Mouse (Mus musculus) forebrain, embryonic 14.5 days (tissue): ENCODE results near the gene Khdrbs2. TPM values are rescaled to one million over a fixed set of nuclear protein-coding genes. Genes with fewer than 3 reads are reported as not detected.

Experiments
- ATAC-seq: fragments of 200-750 bp; cut with Nextera tagmentation; 2 replicates; pipeline ENCODE4 v1.8.0; 2017; ENCODE audit warnings: mild to moderate bottlenecking, moderate library complexity
- DNase-seq: peaks from one replicate; pipeline ENCODE4 v3.0.0-alpha.2; 2015; ENCODE audit warnings: low spot score
- H3K27ac ChIP-seq: fragments of 300-500 bp; sonication (generic); 2 replicates; pipeline ENCODE4 v1.5.1; 2014; ENCODE audit warnings: low read depth, mild to moderate bottlenecking, control low read depth, low read length, moderate library complexity
- H3K27me3 ChIP-seq: fragments of 300-500 bp; sonication (generic); replicated peaks from 2 replicates; pipeline ENCODE4 v1.6.1; 2014; ENCODE audit warnings: low read length, control low read depth, mixed read lengths; ENCODE audit not compliant: control insufficient read depth, insufficient read depth
- H3K36me3 ChIP-seq: fragments of 300-500 bp; sonication (generic); 2 replicates; pipeline ENCODE4 v1.6.1; 2014; ENCODE audit warnings: low read length, control low read depth; ENCODE audit not compliant: control insufficient read depth, insufficient read depth
- H3K4me1 ChIP-seq: fragments of 300-500 bp; sonication (generic); 2 replicates; pipeline ENCODE4 v1.6.1; 2014; ENCODE audit warnings: antibody characterized with exemption, low read length, control low read depth; ENCODE audit not compliant: control insufficient read depth, insufficient read depth
- H3K4me2 ChIP-seq: fragments of 300-500 bp; sonication (generic); 2 replicates; pipeline ENCODE4 v1.6.1; 2014; ENCODE audit warnings: mild to moderate bottlenecking, control low read depth, low read length
- H3K4me3 ChIP-seq: fragments of 300-500 bp; sonication (generic); 2 replicates; pipeline ENCODE4 v1.5.1; 2014; ENCODE audit warnings: low read depth, low read length, control low read depth
- H3K9ac ChIP-seq: fragments of 300-500 bp; sonication (generic); 2 replicates; pipeline ENCODE4 v1.6.1; 2014; ENCODE audit warnings: mild to moderate bottlenecking, low read length, control low read depth, moderate library complexity
- H3K9me3 ChIP-seq: fragments of 300-500 bp; sonication (generic); replicated peaks from 2 replicates; pipeline ENCODE4 v1.6.1; 2016; ENCODE audit warnings: low read length, control low read depth, mixed read lengths; ENCODE audit not compliant: control insufficient read depth
- WGBS: fragments of 180-500 bp; shearing (Covaris S2); extraction: QIAGEN DNeasy Blood & Tissue Kit; methylation state at CpG from one replicate; pipeline ENCODE4 v1.1.7; 2014; 5-methylcytosine and 5-hydroxymethylcytosine counted together
- polyA plus RNA-seq: library from polyadenylated mRNA; unstranded; fragments of >200 nt; fragmentation: Nextera tagmentation; extraction: Ambion mirVana; gene quantifications from 2 replicates; pipeline ENCODE4 v1.2.1, GENCODE M21; 2014

The Khdrbs2 gene
- polyA plus RNA-seq, 1 experiment from 2014 or later, result 53.7 TPM

GRCm38 (mm10) chr1:32428410-32428809 lies 255.9 kb downstream of the Khdrbs2 start:
- Histone ChIP-seq H3K27me3 (no peaks in the 10 kb centered on the region), H3K36me3 (no peaks in the 10 kb centered on the region), H3K4me2 (no peak overlapping the region), H3K9ac (no peak overlapping the region), H3K9me3 (no peaks in the 10 kb centered on the region), H3K4me1 (no peaks in the 10 kb centered on the region), H3K27ac (no peak overlapping the region), H3K4me3 (no peak overlapping the region)
- ATAC-seq (peak; percentile 61; the same call in 1 of the 2 replicates), DNase-seq (peak; percentile 36)
- WGBS, result 38% methylated on average over 1 of the region's 1 CpGs

GRCm38 (mm10) chr1:32429493-32429892 lies 257.0 kb downstream of the Khdrbs2 start:
- Histone ChIP-seq H3K27ac (no peak overlapping the region), H3K36me3 (no peaks in the 10 kb centered on the region), H3K9ac (no peak overlapping the region), H3K9me3 (no peaks in the 10 kb centered on the region), H3K4me2 (no peak overlapping the region), H3K4me1 (no peaks in the 10 kb centered on the region), H3K27me3 (no peaks in the 10 kb centered on the region), H3K4me3 (no peak overlapping the region)
- WGBS, result 68% methylated on average over 1 of the region's 1 CpGs
- no peak for DNase-seq
- no peak for ATAC-seq

DNA sequence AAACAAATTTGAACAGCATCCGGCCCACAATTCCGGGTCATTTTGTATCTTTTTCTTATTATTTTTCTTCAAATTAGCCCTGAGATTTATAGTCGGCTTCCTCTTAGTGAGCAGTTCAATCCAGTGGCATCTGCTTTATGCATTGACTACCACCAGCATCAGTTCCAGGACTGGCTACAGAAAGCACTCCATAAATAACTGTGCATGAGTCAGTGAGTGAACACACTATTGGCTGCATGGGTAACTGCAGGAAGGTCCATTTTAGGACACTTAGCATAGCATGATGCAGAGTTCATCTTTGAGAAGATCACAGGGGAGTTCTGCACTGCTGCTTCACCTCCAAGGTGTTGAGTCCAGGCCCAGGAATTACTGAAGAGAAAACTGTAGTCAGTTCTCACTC lies 258.0 kb downstream of the Khdrbs2 start:
- WGBS, result 87% methylated on average over 3 of the region's 3 CpGs
- Histone ChIP-seq H3K4me3 (no peak overlapping the region), H3K9me3 (no peaks in the 10 kb centered on the region), H3K27me3 (no peaks in the 10 kb centered on the region), H3K4me2 (no peak overlapping the region), H3K9ac (no peak overlapping the region), H3K4me1 (no peaks in the 10 kb centered on the region), H3K27ac (no peak overlapping the region), H3K36me3 (no peaks in the 10 kb centered on the region)
- ATAC-seq, result no peak
- no peak for DNase-seq

- Histone ChIP-seq H3K4me1 (no peaks in the 10 kb centered on the region), H3K9ac (no peak overlapping the region), H3K4me2 (no peak overlapping the region), H3K36me3 (no peaks in the 10 kb centered on the region), H3K27me3 (no peaks in the 10 kb centered on the region), H3K9me3 (no peaks in the 10 kb centered on the region), H3K27ac (no peak overlapping the region), H3K4me3 (no peak overlapping the region)
- WGBS, result 75% methylated on average over 2 of the region's 2 CpGs
- ATAC-seq (no peak), DNase-seq (peak; percentile 56)
These were observed 260.6 kb downstream of the Khdrbs2 start for GRCm38 (mm10) chr1:32433118-32433517.

- H3K36me3 ChIP-seq, result no peaks in the 10 kb centered on the region
- WGBS, result 85% methylated on average over 5 of the region's 5 CpGs
- ATAC-seq (no peak), DNase-seq (no peak)
- H3K27ac ChIP-seq, result no peak overlapping the region
- H3K4me2 ChIP-seq, result no peak overlapping the region
- H3K9me3 ChIP-seq, result no peaks in the 10 kb centered on the region
- no peaks in the 10 kb centered on the region for H3K27me3 ChIP-seq
- no peaks in the 10 kb centered on the region for H3K4me1 ChIP-seq
- no peak overlapping the region for H3K4me3 ChIP-seq
- H3K9ac ChIP-seq, result no peak overlapping the region
These were observed 271.4 kb downstream of the Khdrbs2 start for GRCm38 (mm10) chr1:32443927-32444326.

- 56% methylated on average over 6 of the region's 6 CpGs for WGBS
- ATAC-seq (peak; percentile 91), DNase-seq (peak; percentile 79)
- H3K4me3 ChIP-seq, result no peak overlapping the region
- H3K27me3 ChIP-seq, result no peaks in the 10 kb centered on the region
- H3K36me3 ChIP-seq, result no peaks in the 10 kb centered on the region
- no peak overlapping the region for H3K4me2 ChIP-seq
- no peak overlapping the region; the same call in 1 of the 2 replicates for H3K27ac ChIP-seq
- H3K9ac ChIP-seq, result no peak overlapping the region
- H3K4me1 ChIP-seq, result no peaks in the 10 kb centered on the region
- H3K9me3 ChIP-seq, result no peaks in the 10 kb centered on the region
These were observed 290.6 kb downstream of the Khdrbs2 start for GRCm38 (mm10) chr1:32463103-32463516.

- ATAC-seq, result no peak
- Histone ChIP-seq H3K27me3 (no peaks in the 10 kb centered on the region), H3K9me3 (no peaks in the 10 kb centered on the region), H3K4me2 (no peak overlapping the region), H3K4me1 (no peaks in the 10 kb centered on the region), H3K4me3 (no peak overlapping the region), H3K9ac (no peak overlapping the region), H3K27ac (no peak overlapping the region), H3K36me3 (no peaks in the 10 kb centered on the region)
- 84% methylated on average over 2 of the region's 2 CpGs for WGBS
- no peak for DNase-seq
These were observed 298.5 kb downstream of the Khdrbs2 start for GRCm38 (mm10) chr1:32471022-32471421.

- Histone ChIP-seq H3K27me3 (no peaks in the 10 kb centered on the region), H3K4me3 (no peak overlapping the region), H3K4me1 (no peaks in the 10 kb centered on the region), H3K9me3 (no peaks in the 10 kb centered on the region), H3K27ac (no peak overlapping the region), H3K36me3 (no peaks in the 10 kb centered on the region), H3K4me2 (no peak overlapping the region), H3K9ac (no peak overlapping the region)
- ATAC-seq (no peak), DNase-seq (peak; percentile 20)
- WGBS, result 78% methylated on average over 11 of the region's 11 CpGs
These were observed 299.1 kb downstream of the Khdrbs2 start for GRCm38 (mm10) chr1:32471502-32472214.

- Histone ChIP-seq H3K9me3 (no peaks in the 10 kb centered on the region), H3K4me3 (no peak overlapping the region), H3K4me1 (no peaks in the 10 kb centered on the region), H3K27me3 (no peaks in the 10 kb centered on the region), H3K4me2 (no peak overlapping the region), H3K27ac (no peak overlapping the region), H3K9ac (no peak overlapping the region), H3K36me3 (no peaks in the 10 kb centered on the region)
- 73% methylated on average over 2 of the region's 2 CpGs for WGBS
- ATAC-seq (no peak), DNase-seq (peak; percentile 9)
These were observed 315.4 kb downstream of the Khdrbs2 start for GRCm38 (mm10) chr1:32487944-32488343.
